Mouse (Mus musculus) layer of hippocampus, adult 9-10 months (tissue): ENCODE measurements at regions not wholly inside any gene's neighbourhood (a gene's known extent, or its start where the extent isn't known, plus 50 kb on each side); places are given as distances from the start of the nearest gene placed in this dataset.

Experiments used
- DNase-seq: peaks from one replicate; pipeline ENCODE4 v3.0.0; 2022; ENCODE audit warnings: low spot score

- no peak for DNase-seq
Measured at GRCm38 (mm10) chr2:160587015-160587835, 58.5 kb upstream of the Top1 start.

- no peak for DNase-seq
Measured at GRCm38 (mm10) chr2:160588401-160588800, 57.3 kb upstream of the Top1 start.

DNA sequence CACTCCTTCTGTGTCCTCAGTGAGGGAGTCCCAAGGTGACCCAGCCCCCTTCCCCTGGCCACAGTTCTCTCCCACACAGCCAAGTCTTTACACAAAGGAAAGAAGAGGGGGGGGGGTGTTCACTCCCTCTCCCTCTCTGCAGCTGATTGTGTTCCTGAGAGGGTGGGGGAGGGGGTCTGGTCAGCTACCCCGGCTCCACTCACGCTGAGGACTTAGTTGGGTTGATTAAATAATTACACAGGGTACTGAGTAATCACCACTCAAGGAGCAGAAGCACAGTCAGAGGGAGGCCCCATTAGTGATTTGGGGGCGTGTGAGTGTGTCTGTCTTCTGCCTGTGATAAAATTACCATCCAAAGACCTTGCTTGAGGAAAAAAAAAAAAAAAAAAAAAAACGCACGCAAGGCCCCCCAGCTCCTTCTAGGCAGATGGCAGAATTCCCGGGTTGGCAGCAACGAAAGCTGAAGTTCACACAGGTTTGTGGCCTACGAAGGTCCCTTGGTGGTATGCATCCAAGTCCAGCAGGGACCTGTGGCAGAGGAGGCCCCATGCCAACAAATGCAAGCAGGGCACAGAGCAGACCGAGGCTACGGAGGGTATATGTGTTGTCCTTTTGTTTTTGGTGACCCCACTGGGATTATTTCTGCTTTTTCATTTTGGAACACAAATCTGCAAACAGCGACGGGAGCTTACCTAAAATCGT lies 55.3 kb upstream of the Top1 start:
- no peak for DNase-seq

DNA sequence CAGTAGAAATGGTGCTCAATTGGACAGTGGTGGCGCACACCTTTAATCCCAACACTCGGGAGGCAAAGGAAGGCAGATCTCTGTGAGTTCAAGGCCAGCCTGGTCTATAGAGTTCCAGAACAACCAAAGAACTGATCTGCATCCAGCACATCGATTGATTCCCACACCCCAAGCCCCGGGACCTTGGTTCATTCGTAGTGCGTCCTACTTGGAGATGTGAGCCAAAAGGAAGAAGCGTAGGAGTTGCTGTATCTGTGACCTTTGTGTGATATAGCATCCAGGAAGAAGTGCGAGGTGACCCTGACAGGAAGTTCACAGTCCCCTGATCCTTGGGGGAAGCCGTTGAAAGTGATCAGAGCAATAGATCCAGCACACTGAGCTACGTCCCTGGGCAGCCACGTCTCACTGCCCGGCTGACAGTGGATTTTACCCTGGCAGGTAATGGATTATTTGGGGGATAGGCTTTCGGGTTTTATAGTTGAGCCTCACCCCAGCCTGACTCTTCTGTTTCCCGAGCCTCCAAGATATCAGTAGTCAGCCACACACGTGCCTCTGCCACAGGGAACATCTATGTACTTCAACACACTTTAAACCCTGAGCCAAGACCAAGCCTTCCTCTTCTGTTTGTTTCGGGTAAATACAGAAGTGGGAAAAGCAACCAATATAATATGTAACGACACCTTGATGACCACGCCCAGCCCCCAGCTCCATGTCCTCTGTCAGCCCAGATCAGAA lies 54.1 kb upstream of the Top1 start:
- no peak for DNase-seq

DNA sequence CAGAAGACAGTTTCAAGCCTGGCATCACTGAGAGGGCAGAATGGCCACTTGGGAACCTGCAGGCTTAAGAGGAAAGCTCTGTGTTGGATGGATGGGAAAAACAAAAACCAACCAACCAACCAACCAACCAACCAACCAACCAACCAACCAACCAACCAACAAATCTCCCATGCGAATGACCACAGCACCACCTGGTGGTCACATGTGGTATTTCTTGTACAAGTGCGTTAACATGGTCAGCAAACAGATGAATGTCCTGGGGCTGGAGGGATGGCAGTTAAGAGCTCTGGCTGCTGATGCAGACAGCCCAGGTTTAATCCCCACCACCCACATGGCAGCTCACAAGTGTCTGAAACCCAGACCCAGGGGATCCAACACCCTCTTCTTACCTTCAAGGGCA lies 52.7 kb upstream of the Top1 start:
- DNase-seq: peak; percentile 59
